Mouse (Mus musculus): ENCODE data around the gene Gm20671. TPM values are rescaled to one million over a fixed set of nuclear protein-coding genes. Genes with fewer than 3 reads are reported as not detected.
"Not testable (repeated sequence)": the region's sequence is repeated elsewhere in the genome, so short reads cannot be mapped to it uniquely, and the experiment has no call there.

The Gm20671 gene
- polyA plus RNA-seq, 1 experiment from 2014 or later, result not detected

DNA sequence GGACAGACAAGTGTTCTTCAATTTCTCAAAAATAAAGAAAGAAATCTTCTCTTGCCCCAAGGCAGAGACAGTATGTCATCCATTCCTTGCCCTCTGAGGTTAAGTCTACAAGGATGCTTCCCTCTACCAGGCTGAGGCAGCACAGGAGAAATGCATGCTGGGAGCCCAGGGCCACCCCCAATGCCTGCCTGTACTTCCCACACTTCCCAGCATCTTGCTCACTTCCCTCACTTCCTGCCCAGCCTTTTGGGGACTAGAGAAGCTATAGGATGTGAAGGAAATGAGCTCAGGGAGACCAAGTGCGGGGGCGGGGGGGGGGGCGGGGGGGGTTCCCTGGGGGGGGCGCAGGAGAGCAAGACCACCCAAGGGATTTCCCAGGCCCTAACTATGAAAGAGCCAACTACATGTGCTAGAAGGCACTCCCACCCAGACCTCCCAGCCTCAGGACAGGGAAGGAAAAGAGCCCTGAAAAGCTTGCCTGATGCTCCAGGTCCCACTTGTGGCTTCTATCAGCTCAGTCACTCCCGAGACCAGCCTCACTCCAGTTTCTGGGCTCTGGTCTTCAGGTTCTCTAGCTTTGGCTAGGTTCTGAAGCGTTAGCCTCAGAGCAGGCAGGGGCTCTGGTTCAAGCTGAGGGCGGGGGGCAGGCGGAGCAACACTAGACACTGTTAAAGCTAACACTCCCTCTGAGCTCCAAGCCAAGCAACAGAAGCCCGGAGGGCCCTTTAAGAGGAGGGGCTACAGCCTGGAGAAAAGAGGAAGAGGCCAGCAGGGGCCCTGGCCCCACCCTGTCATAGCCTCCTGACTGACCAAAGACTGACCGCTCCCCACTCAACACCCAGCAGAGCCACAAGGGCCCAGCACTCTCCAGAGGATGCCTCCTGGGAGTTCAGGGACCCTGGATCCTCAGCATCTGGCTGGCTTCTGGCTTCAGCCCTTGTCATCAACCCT is 80.9 kb downstream of the Gm20671 start:
- Histone ChIP-seq H3K36me3 (peaks cover 7% of the 10 kb centered on the region), H3K4me2 (peak overlapping the region; percentile 56), H3K9me3 (replicated peaks) (no peaks in the 10 kb centered on the region), H3K4me3 (replicated peaks) (peak overlapping the region; percentile 52), H3K4me1 (peaks cover 32% of the 10 kb centered on the region), H3K27ac (peak overlapping the region; percentile 95), H3K27me3 (no peaks in the 10 kb centered on the region), H3K9ac (peak overlapping the region; percentile 41)
- under 1% methylated on average over 9 of the region's 10 CpGs for WGBS
- ATAC-seq (replicated peaks; ENCODE audit: low FRiP score), result peak; percentile 96

GRCm38 (mm10) chr5:32742149-32742548 is 84.8 kb downstream of the Gm20671 start:
- no peak for ATAC-seq (replicated peaks; ENCODE audit: low FRiP score)
- Histone ChIP-seq H3K36me3 (peaks cover 26% of the 10 kb centered on the region), H3K9me3 (replicated peaks) (no peaks in the 10 kb centered on the region), H3K27me3 (no peaks in the 10 kb centered on the region), H3K27ac (no peak overlapping the region), H3K4me1 (peaks cover 28% of the 10 kb centered on the region), H3K9ac (no peak overlapping the region), H3K4me2 (no peak overlapping the region), H3K4me3 (replicated peaks) (no peak overlapping the region)
- WGBS, result 63% methylated on average over 9 of the region's 9 CpGs

DNA sequence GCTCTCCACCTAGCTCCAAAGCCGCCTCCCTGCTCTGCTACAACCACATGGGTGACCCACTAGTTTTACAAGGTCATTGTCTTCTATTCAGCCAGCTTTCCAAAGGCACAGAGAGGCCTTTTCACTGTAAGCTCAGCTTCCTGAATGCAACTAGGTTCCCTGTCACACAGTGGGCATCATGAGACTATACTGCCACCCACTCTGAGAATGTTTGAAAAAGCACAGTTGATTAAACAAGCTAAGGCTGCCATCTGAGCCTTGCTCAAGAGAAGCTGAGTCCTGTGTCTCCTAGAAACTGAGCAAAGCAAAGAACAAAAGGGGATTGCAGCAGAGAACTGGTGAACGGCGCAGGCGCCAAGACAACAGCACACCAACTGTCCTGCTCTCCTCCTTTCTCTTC is 85.5 kb downstream of the Gm20671 start:
- H3K4me1 ChIP-seq, result peaks cover 21% of the 10 kb centered on the region
- not testable (repeated sequence) for ATAC-seq (replicated peaks; ENCODE audit: low FRiP score)

GRCm38 (mm10) chr5:32740850-32741249 is 86.1 kb downstream of the Gm20671 start:
- not testable (repeated sequence) for H3K9ac ChIP-seq; H3K4me3 ChIP-seq (replicated peaks); H3K4me2 ChIP-seq; ATAC-seq (replicated peaks; ENCODE audit: low FRiP score); H3K27ac ChIP-seq; H3K27me3 ChIP-seq; H3K9me3 ChIP-seq (replicated peaks)
- 86% methylated on average over 8 of the region's 8 CpGs for WGBS
- Histone ChIP-seq H3K36me3 (peaks cover 38% of the 10 kb centered on the region), H3K4me1 (peaks cover 16% of the 10 kb centered on the region)

More for the DNA sequence above, 85.5 kb downstream of the Gm20671 start:
- H3K4me2 ChIP-seq; H3K4me3 ChIP-seq (replicated peaks); H3K9ac ChIP-seq; H3K9me3 ChIP-seq (replicated peaks); H3K27ac ChIP-seq; H3K27me3 ChIP-seq: not testable (repeated sequence)
- peaks cover 33% of the 10 kb centered on the region for H3K36me3 ChIP-seq
- 88% methylated on average over 4 of the region's 4 CpGs for WGBS

DNA sequence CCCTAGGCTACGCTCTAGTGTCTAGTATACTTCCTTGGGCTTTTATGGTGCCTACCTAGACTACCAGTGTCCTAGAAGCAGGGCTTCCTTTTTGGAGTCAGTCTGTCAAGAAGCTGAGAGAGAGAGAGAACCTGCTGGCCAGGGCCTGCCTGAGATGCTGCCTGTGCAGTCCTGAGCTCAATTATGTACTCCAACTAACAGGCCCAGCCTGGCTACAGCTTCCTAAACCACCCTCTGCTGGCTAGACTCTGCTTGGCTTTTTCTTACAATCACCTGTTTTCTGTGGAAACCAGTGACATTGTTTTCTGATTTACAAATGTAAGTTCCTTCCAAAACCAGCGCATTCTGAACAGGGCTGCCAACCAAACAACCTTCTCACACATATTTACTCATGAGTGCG is 86.8 kb downstream of the Gm20671 start:
- Histone ChIP-seq H3K27me3 (no peaks in the 10 kb centered on the region), H3K4me3 (replicated peaks) (no peak overlapping the region), H3K4me2 (no peak overlapping the region), H3K9me3 (replicated peaks) (no peaks in the 10 kb centered on the region), H3K9ac (no peak overlapping the region), H3K36me3 (peaks cover 45% of the 10 kb centered on the region), H3K4me1 (peaks cover 10% of the 10 kb centered on the region), H3K27ac (no peak overlapping the region)
- no peak for ATAC-seq (replicated peaks; ENCODE audit: low FRiP score)
- WGBS, result 93% methylated on average over 3 of the region's 3 CpGs

GRCm38 (mm10) chr5:32736770-32737169 is 90.1 kb downstream of the Gm20671 start:
- 95% methylated on average over 3 of the region's 3 CpGs for WGBS
- H3K27me3 ChIP-seq; H3K4me3 ChIP-seq (replicated peaks); H3K4me2 ChIP-seq; H3K4me1 ChIP-seq; H3K9me3 ChIP-seq (replicated peaks); H3K27ac ChIP-seq; H3K9ac ChIP-seq: not testable (repeated sequence)
- peaks cover 54% of the 10 kb centered on the region for H3K36me3 ChIP-seq
- peak; percentile 71; the same call in 1 of the 2 replicates for ATAC-seq (replicated peaks; ENCODE audit: low FRiP score)

DNA sequence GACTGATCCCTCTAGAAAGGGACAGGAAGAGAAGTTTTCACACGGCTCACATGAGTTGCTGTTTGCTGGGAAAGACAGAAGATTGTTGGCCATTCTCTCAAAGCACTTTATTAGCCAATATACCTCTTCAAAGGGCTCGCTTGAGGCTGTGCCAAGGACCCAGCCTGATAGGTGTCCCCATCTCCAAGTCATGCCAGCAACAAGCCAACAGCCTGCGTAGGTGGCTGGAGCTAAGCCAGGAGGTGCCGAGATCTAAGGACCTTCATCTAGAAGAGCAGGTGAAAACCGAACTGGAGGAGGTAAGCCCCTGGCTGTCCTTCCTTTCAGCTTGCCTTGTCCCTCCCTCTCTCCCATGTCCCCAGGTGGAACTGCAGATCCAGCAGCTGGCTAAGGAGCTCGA is 91.1 kb downstream of the Gm20671 start:
- ATAC-seq (replicated peaks; ENCODE audit: low FRiP score), result no peak
- no peak overlapping the region for H3K27ac ChIP-seq

GRCm38 (mm10) chr5:32733892-32734291 is 93.0 kb downstream of the Gm20671 start:
- H3K9ac ChIP-seq; ATAC-seq (replicated peaks; ENCODE audit: low FRiP score); H3K4me2 ChIP-seq; H3K4me3 ChIP-seq (replicated peaks); H3K27ac ChIP-seq; H3K9me3 ChIP-seq (replicated peaks); H3K4me1 ChIP-seq; H3K27me3 ChIP-seq: not testable (repeated sequence)
- peaks cover 44% of the 10 kb centered on the region for H3K36me3 ChIP-seq
- WGBS, result 94% methylated on average over 6 of the region's 6 CpGs

More for the DNA sequence above, 91.1 kb downstream of the Gm20671 start:
- no peak overlapping the region for H3K9ac ChIP-seq
- H3K4me1 ChIP-seq, result no peaks in the 10 kb centered on the region
- H3K9me3 ChIP-seq (replicated peaks), result no peaks in the 10 kb centered on the region
- H3K4me2 ChIP-seq, result no peak overlapping the region
- 75% methylated on average over 6 of the region's 6 CpGs for WGBS
- H3K27me3 ChIP-seq, result no peaks in the 10 kb centered on the region
- peaks cover 51% of the 10 kb centered on the region for H3K36me3 ChIP-seq
- H3K4me3 ChIP-seq (replicated peaks), result no peak overlapping the region

DNA sequence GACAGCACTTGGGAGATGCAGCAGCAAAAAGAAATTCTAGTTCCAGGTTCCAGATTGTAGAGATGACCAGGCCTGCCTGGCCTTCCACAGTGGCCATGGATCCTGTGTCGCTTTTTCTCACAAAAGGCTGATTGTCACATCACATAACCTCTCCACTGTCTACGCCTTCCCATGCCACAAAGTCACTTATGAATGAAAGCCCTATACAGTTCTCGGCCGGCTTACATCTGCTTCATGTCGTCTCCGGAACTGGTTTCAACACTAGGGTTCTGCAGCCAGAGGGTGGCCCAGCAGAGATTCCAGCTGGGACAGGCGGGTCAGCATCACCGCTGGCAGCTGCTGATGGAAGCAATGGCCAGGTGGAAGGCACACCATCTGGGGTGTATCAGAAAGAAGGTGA is 98.1 kb downstream of the Gm20671 start:
- Histone ChIP-seq H3K27me3 (no peaks in the 10 kb centered on the region), H3K4me3 (replicated peaks) (no peak overlapping the region), H3K36me3 (0 out of 2 replicates have a peak, but pooled peaks cover 6% of the 10 kb centered on the region), H3K4me1 (no peaks in the 10 kb centered on the region), H3K9ac (no peak overlapping the region), H3K27ac (no peak overlapping the region), H3K9me3 (replicated peaks) (no peaks in the 10 kb centered on the region), H3K4me2 (no peak overlapping the region)
- ATAC-seq (replicated peaks; ENCODE audit: low FRiP score), result no peak
- 85% methylated on average over 8 of the region's 8 CpGs for WGBS

- H3K27ac ChIP-seq, result no peak overlapping the region
- H3K4me3 ChIP-seq (replicated peaks), result no peak overlapping the region
- no peak overlapping the region for H3K4me2 ChIP-seq
- H3K4me1 ChIP-seq, result no peaks in the 10 kb centered on the region
- no peaks in the 10 kb centered on the region for H3K9me3 ChIP-seq (replicated peaks)
- 0 out of 2 replicates have a peak, but pooled peaks cover 1% of the 10 kb centered on the region for H3K36me3 ChIP-seq
- no peak overlapping the region for H3K9ac ChIP-seq
- no peak for ATAC-seq (replicated peaks; ENCODE audit: low FRiP score)
- no peaks in the 10 kb centered on the region for H3K27me3 ChIP-seq
- 72% methylated on average over 7 of the region's 7 CpGs for WGBS
Measured at GRCm38 (mm10) chr5:32728300-32728699, 98.6 kb downstream of the Gm20671 start.

- ATAC-seq (replicated peaks; ENCODE audit: low FRiP score); H3K4me1 ChIP-seq; H3K9ac ChIP-seq; H3K27me3 ChIP-seq; H3K4me2 ChIP-seq; H3K36me3 ChIP-seq; H3K9me3 ChIP-seq (replicated peaks); H3K4me3 ChIP-seq (replicated peaks); H3K27ac ChIP-seq: not testable (repeated sequence)
- 69% methylated on average over 3 of the region's 3 CpGs for WGBS
Measured at GRCm38 (mm10) chr5:32725397-32725796, 101.5 kb downstream of the Gm20671 start.

DNA sequence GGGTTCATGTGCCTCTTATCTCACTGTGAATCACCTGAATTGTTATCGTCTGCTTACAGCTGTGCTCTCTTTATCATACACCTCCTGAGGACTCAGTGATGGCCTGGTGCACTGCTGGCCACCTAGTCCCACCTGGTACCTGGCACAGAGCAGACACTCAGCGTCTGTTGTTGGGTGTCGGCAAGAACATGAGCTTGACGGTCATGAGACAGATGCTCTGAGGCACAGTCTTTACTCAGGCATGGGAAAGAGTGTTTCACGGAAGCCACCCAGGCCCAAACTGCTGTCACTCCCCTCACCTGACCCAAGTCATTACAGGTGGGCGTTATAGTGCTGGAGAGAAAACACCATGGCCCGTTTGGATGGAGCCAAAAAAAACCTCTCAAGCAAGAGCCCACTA is 102.9 kb downstream of the Gm20671 start:
- no peak for ATAC-seq (replicated peaks; ENCODE audit: low FRiP score)
- Histone ChIP-seq H3K9ac (no peak overlapping the region), H3K27me3 (no peaks in the 10 kb centered on the region), H3K4me3 (replicated peaks) (no peak overlapping the region), H3K36me3 (no peaks in the 10 kb centered on the region), H3K4me2 (no peak overlapping the region), H3K4me1 (peaks cover under 1% of the 10 kb centered on the region), H3K9me3 (replicated peaks) (no peaks in the 10 kb centered on the region), H3K27ac (no peak overlapping the region)
- 76% methylated on average over 7 of the region's 7 CpGs for WGBS
